Mouse (Mus musculus): ENCODE data around the gene Rorc. TPM values are rescaled to one million over a fixed set of nuclear protein-coding genes. Genes with fewer than 3 reads are reported as not detected.

Rorc gene
- polyA plus RNA-seq, 1 experiment from 2014 or later = 5.6 TPM

DNA sequence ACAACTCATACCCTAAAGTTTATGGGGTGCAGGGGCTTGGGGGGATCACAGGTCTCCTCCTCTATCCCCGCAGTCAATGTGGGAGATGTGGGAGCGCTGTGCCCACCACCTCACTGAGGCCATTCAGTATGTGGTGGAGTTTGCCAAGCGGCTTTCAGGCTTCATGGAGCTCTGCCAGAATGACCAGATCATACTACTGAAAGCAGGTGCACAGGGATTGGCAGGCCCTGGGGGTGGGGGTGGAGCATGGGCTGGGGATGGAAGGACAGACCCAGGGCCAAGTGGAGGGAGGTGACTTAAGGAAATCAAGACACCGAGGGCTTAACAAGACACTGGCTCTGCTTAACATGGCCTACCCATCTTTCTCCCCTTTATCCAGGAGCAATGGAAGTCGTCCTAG, 18.4 kb downstream of the Rorc start:
- H3K9me3 ChIP-seq (ENCODE audit: low read length) = no peaks in the 10 kb centered on the region
- H3K4me3 ChIP-seq (ENCODE audit: low read depth, low read length) = no peak overlapping the region
- H3K27ac ChIP-seq (ENCODE audit: low read length) = no peak overlapping the region
- no peaks in the 10 kb centered on the region for H3K4me1 ChIP-seq (ENCODE audit: insufficient read depth, low read depth, low read length)
- ATAC-seq = no peak
- no peak for DNase-seq (ENCODE audit: low spot score)
- 81% methylated on average over 5 of the region's 5 CpGs for WGBS
- no peak overlapping the region for H3K9ac ChIP-seq (replicated peaks; ENCODE audit: low read depth)
- no peaks in the 10 kb centered on the region for H3K36me3 ChIP-seq (ENCODE audit: insufficient read depth, low read length)
- no peaks in the 10 kb centered on the region for H3K27me3 ChIP-seq (replicated peaks; ENCODE audit: insufficient read depth, low read length)
- TF ChIP-seq CTCF (IDR thresholded peaks at IDR 0.05) (no peak), EP300 (IDR thresholded peaks at IDR 0.05) (no peak)
- no peak overlapping the region for H3K4me2 ChIP-seq (replicated peaks; ENCODE audit: low read depth, low read length)

DNA sequence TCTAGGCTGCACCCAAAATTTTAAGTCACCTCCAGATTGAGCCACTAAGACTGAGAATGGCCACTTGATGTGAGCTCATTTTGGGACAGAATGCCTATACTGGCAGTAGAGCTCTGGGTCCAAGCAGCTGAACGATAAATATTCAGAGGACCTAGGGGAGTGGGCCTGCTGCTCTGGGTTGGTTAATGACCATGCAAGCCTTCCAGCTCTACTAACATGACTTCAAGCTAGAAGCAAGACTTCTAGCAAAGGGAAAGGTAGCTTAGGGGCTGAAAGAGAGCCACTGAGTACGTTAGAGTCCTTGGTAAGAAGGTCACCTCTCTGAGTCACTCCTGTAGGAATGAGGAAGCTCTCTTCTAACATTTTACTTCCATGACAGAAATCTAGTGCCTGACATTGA, 19.5 kb downstream of the Rorc start:
- no peaks in the 10 kb centered on the region for H3K36me3 ChIP-seq (ENCODE audit: insufficient read depth, low read length)
- H3K9ac ChIP-seq (replicated peaks; ENCODE audit: low read depth) = no peak overlapping the region
- H3K9me3 ChIP-seq (ENCODE audit: low read length) = no peaks in the 10 kb centered on the region
- no peaks in the 10 kb centered on the region for H3K4me1 ChIP-seq (ENCODE audit: insufficient read depth, low read depth, low read length)
- peak; percentile 9; the same call in 1 of the 2 replicates for ATAC-seq
- no peak overlapping the region for H3K4me3 ChIP-seq (ENCODE audit: low read depth, low read length)
- H3K27ac ChIP-seq (ENCODE audit: low read length) = no peak overlapping the region
- DNase-seq (ENCODE audit: low spot score) = peak; percentile 24
- TF ChIP-seq CTCF (IDR thresholded peaks at IDR 0.05) = no peak
- no peak for TF ChIP-seq EP300 (IDR thresholded peaks at IDR 0.05)
- 72% methylated on average over 2 of the region's 2 CpGs for WGBS
- H3K4me2 ChIP-seq (replicated peaks; ENCODE audit: low read depth, low read length) = no peak overlapping the region
- H3K27me3 ChIP-seq (replicated peaks; ENCODE audit: insufficient read depth, low read length) = no peaks in the 10 kb centered on the region

DNA sequence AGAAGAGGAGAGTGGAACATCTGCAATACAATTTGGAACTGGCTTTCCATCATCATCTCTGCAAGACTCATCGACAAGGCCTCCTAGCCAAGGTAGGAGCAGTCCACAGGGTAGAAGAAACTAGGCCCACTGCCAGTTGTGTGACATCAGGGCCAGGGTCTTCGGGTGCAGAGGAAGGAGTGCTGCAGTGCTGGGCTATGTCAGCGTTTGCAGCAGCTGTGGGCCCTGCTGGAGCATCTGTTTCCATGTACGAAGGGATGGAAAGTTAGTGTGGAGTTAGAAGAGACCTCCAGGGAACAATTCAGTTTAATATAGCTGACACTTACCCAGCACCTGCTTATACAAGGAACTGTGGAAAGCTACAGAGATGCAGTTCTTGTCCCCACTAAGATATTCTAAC, 20.5 kb downstream of the Rorc start:
- ATAC-seq (no peak), DNase-seq (ENCODE audit: low spot score) (no peak)
- WGBS = 70% methylated on average over 4 of the region's 4 CpGs
- H3K4me3 ChIP-seq (ENCODE audit: low read depth, low read length) = no peak overlapping the region
- H3K27ac ChIP-seq (ENCODE audit: low read length) = no peak overlapping the region
- H3K4me2 ChIP-seq (replicated peaks; ENCODE audit: low read depth, low read length) = no peak overlapping the region
- no peak overlapping the region for H3K9ac ChIP-seq (replicated peaks; ENCODE audit: low read depth)
- no peaks in the 10 kb centered on the region for H3K9me3 ChIP-seq (ENCODE audit: low read length)
- H3K27me3 ChIP-seq (replicated peaks; ENCODE audit: insufficient read depth, low read length) = no peaks in the 10 kb centered on the region
- TF ChIP-seq CTCF (IDR thresholded peaks at IDR 0.05) = no peak
- no peak for TF ChIP-seq EP300 (IDR thresholded peaks at IDR 0.05)
- no peaks in the 10 kb centered on the region for H3K4me1 ChIP-seq (ENCODE audit: insufficient read depth, low read depth, low read length)
- no peaks in the 10 kb centered on the region for H3K36me3 ChIP-seq (ENCODE audit: insufficient read depth, low read length)

DNA sequence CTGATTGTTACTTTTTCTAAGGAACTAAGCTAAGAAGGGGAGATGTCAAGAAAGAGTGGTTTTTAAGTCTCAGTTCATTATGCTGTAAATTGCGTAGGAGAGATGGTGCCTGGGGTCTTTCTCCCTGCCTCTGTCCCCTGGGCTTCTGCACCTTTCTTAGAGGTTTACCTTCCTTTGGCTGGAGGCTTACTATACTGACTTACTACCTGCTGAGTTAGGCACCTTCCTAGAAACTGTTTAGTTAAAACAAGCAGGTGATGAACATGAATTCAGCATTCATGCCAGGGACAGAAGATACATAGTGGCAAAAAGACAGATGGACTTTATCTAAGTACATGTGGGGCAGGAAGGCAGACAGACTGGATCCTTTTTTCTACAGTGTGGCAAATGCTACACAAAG, 23.7 kb downstream of the Rorc start:
- Histone ChIP-seq H3K36me3 (ENCODE audit: insufficient read depth, low read length) (no peaks in the 10 kb centered on the region), H3K4me2 (replicated peaks; ENCODE audit: low read depth, low read length) (no peak overlapping the region), H3K4me1 (ENCODE audit: insufficient read depth, low read depth, low read length) (no peaks in the 10 kb centered on the region), H3K27me3 (replicated peaks; ENCODE audit: insufficient read depth, low read length) (no peaks in the 10 kb centered on the region), H3K9ac (replicated peaks; ENCODE audit: low read depth) (no peak overlapping the region), H3K4me3 (ENCODE audit: low read depth, low read length) (no peak overlapping the region), H3K27ac (ENCODE audit: low read length) (no peak overlapping the region), H3K9me3 (ENCODE audit: low read length) (no peaks in the 10 kb centered on the region)
- 81% methylated on average over 1 of the region's 1 CpGs for WGBS
- DNase-seq (ENCODE audit: low spot score) = no peak
- ATAC-seq = no peak
- TF ChIP-seq CTCF (IDR thresholded peaks at IDR 0.05) = no peak
- TF ChIP-seq EP300 (IDR thresholded peaks at IDR 0.05) = no peak

DNA sequence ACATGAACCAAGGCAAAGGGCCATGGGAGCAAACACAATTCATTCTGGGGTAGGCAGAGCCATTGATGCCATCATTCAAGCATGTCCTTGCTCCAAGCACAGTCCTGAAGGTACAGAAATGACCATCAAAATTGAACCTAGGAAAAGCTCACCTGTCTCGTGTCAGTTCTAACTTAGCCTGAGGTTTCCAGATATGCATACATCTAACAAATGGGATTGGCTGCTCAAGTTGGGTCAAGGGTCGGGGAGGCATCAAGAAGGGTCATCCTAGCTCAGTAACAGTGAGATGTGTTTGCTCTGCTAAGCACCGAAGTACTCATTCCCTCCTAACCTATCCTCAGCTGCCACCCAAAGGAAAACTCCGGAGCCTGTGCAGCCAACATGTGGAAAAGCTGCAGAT, 24.3 kb downstream of the Rorc start:
- Histone ChIP-seq H3K4me2 (replicated peaks; ENCODE audit: low read depth, low read length) (no peak overlapping the region), H3K9ac (replicated peaks; ENCODE audit: low read depth) (no peak overlapping the region), H3K9me3 (ENCODE audit: low read length) (no peaks in the 10 kb centered on the region), H3K4me1 (ENCODE audit: insufficient read depth, low read depth, low read length) (no peaks in the 10 kb centered on the region), H3K27ac (ENCODE audit: low read length) (no peak overlapping the region), H3K36me3 (ENCODE audit: insufficient read depth, low read length) (no peaks in the 10 kb centered on the region), H3K4me3 (ENCODE audit: low read depth, low read length) (no peak overlapping the region), H3K27me3 (replicated peaks; ENCODE audit: insufficient read depth, low read length) (no peaks in the 10 kb centered on the region)
- WGBS = 75% methylated on average over 4 of the region's 4 CpGs
- no peak for ATAC-seq
- DNase-seq (ENCODE audit: low spot score) = no peak
- TF ChIP-seq CTCF (IDR thresholded peaks at IDR 0.05) (no peak), EP300 (IDR thresholded peaks at IDR 0.05) (no peak)

DNA sequence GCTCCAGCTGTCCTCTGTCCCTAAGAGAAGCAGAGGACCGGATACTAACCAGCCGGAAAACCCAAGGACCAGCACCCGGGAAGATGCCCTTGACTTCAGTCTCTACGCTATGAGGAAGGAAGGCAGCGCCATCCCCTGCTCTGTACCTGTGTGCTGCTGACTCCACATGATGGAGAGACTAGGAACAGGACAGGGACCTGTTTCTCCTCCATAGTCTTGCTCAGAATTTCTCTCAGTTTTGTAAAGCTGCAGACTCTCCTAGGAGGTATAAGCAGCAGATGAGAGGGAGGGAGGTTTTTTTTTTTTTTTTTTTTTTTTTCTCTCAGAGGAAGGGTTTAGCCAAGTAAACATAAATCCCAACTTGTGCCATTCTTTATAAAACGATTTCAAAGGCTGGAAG, 25.6 kb downstream of the Rorc start, which contains the start of gene Lingo4:
Lingo4 (plus strand) TSS at position 301 of the 400 bp plus-strand sequence.
- Histone ChIP-seq H3K9me3 (ENCODE audit: low read length) (no peaks in the 10 kb centered on the region), H3K4me1 (ENCODE audit: insufficient read depth, low read depth, low read length) (no peaks in the 10 kb centered on the region), H3K4me2 (replicated peaks; ENCODE audit: low read depth, low read length) (peak within 1 kb of the TSS; percentile 35), H3K36me3 (ENCODE audit: insufficient read depth, low read length) (no peaks in the 10 kb centered on the region), H3K27ac (ENCODE audit: low read length) (no peak within 1 kb of the TSS), H3K4me3 (ENCODE audit: low read depth, low read length) (no peak within 1 kb of the TSS), H3K27me3 (replicated peaks; ENCODE audit: insufficient read depth, low read length) (no peaks in the 10 kb centered on the region), H3K9ac (replicated peaks; ENCODE audit: low read depth) (no peak within 1 kb of the TSS)
- WGBS = 69% methylated on average over 6 of the region's 6 CpGs
- TF ChIP-seq CTCF (IDR thresholded peaks at IDR 0.05) = no peak
- TF ChIP-seq EP300 (IDR thresholded peaks at IDR 0.05) = no peak
- ATAC-seq (no peak), DNase-seq (ENCODE audit: low spot score) (no peak)

DNA sequence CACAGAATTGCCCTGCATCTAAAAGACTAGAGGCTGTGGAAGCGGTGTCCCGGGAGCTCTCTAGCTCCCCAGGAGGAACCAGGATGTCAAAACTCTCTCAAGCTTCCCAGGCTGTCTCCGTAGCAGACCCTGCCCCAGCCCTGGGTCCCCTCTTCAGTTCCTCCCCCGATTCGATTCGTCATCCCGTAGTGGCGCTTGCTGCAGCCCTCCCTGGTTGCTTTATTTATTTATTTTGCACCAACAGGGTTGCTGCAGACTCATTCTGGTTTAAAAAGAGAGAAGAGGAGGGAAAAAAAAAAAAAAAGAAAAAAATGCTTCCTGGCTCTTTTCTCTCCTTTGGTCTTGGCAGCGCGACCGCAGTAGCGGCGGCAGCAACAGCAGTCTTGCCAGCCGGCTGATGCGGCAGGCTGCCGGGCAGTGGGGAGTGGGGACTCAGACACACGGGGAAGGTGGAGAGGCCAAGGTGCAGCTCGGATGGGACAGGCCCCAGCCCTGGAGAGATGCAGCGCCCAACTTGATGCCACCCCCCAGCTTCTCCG, 26.4 kb downstream of the Rorc start:
- no peaks in the 10 kb centered on the region for H3K4me1 ChIP-seq (ENCODE audit: insufficient read depth, low read depth, low read length)
- H3K27me3 ChIP-seq (replicated peaks; ENCODE audit: insufficient read depth, low read length) = no peaks in the 10 kb centered on the region
- no peaks in the 10 kb centered on the region for H3K9me3 ChIP-seq (ENCODE audit: low read length)
- WGBS = 2% methylated on average over 20 of the region's 20 CpGs
- no peak overlapping the region for H3K27ac ChIP-seq (ENCODE audit: low read length)
- ATAC-seq (no peak), DNase-seq (ENCODE audit: low spot score) (peak; percentile 22)
- H3K4me2 ChIP-seq (replicated peaks; ENCODE audit: low read depth, low read length) = peak overlapping the region; percentile 35
- H3K9ac ChIP-seq (replicated peaks; ENCODE audit: low read depth) = no peak overlapping the region
- H3K4me3 ChIP-seq (ENCODE audit: low read depth, low read length) = no peak overlapping the region
- TF ChIP-seq CTCF (IDR thresholded peaks at IDR 0.05) = peak; percentile 33
- TF ChIP-seq EP300 (IDR thresholded peaks at IDR 0.05) = no peak
- H3K36me3 ChIP-seq (ENCODE audit: insufficient read depth, low read length) = no peaks in the 10 kb centered on the region

Measured in lung, postnatal 0 days (tissue).